Mouse (Mus musculus): ENCODE data around the gene Kcng3. TPM values are rescaled to one million over a fixed set of nuclear protein-coding genes. Genes with fewer than 3 reads are reported as not detected.

The Kcng3 gene
- polyA plus RNA-seq, 1 experiment from 2014 or later = not detected

DNA sequence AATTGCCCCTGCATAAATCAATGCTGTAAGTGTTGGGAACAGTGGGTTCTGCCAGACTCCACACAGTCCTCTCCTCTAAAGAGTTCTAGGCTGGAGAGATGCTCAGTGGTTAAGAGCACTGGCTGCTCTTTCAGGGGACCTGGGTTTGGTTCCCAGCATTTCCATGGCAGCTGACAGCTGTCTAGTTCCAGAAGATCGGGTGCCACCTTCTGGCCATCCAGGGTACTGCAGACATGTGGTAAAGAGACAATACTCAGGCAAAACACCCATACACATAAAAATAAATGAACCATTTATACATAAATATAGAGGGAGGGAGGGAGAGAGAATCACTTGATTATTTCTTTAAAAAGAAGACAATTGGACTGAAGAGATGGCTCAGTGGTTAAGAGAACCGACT is 5.7 kb upstream of the Kcng3 start:
- Histone ChIP-seq H3K4me1 (replicated peaks; ENCODE audit: control insufficient read depth, insufficient read depth, low read length) (peaks cover 7% of the 10 kb centered on the region), H3K27me3 (ENCODE audit: control insufficient read depth, insufficient read depth, low read length) (peaks cover 22% of the 10 kb centered on the region), H3K4me3 (ENCODE audit: low read depth, low read length) (no peak overlapping the region), H3K27ac (ENCODE audit: low read depth, low read length) (no peak overlapping the region), H3K9me3 (ENCODE audit: control insufficient read depth, low read length) (no peaks in the 10 kb centered on the region; the same call in 1 of the 2 replicates), H3K9ac (ENCODE audit: low read length) (no peak overlapping the region), H3K36me3 (ENCODE audit: control insufficient read depth, insufficient read depth, low read length) (no peaks in the 10 kb centered on the region), H3K4me2 (ENCODE audit: low read depth, low read length, severe bottlenecking) (no peak overlapping the region)
- no peak for ATAC-seq (replicated peaks; ENCODE audit: low FRiP score)
- WGBS = 76% methylated on average over 2 of the region's 2 CpGs
- peak; percentile 59 for DNase-seq (ENCODE audit: low spot score)

DNA sequence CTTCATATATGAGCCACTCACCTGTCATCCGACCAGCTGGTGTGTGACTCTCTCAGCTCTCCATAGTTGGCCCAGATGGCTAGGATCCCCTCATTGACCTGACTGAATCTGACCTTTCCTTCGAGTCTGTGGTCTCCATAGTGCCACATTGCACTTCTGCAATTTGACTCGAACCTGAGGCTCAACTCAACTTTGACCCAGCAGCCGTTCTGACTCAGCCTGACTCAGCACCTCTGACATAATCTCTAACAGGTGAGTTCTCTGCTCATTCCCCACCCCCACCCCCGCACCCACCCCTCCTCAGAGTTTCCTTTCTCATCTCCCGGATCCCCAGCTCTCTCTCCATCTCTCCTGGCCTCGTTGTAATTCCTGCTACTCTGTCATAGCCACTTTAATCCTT is 4.7 kb upstream of the Kcng3 start:
- Histone ChIP-seq H3K4me2 (ENCODE audit: low read depth, low read length, severe bottlenecking) (no peak overlapping the region), H3K4me1 (replicated peaks; ENCODE audit: control insufficient read depth, insufficient read depth, low read length) (peaks cover 16% of the 10 kb centered on the region), H3K9me3 (ENCODE audit: control insufficient read depth, low read length) (no peaks in the 10 kb centered on the region; the same call in 1 of the 2 replicates), H3K4me3 (ENCODE audit: low read depth, low read length) (no peak overlapping the region), H3K9ac (ENCODE audit: low read length) (no peak overlapping the region), H3K27ac (ENCODE audit: low read depth, low read length) (no peak overlapping the region), H3K27me3 (ENCODE audit: control insufficient read depth, insufficient read depth, low read length) (peaks cover 31% of the 10 kb centered on the region), H3K36me3 (ENCODE audit: control insufficient read depth, insufficient read depth, low read length) (no peaks in the 10 kb centered on the region)
- DNase-seq (ENCODE audit: low spot score) (no peak), ATAC-seq (replicated peaks; ENCODE audit: low FRiP score) (no peak)
- 83% methylated on average over 7 of the region's 7 CpGs for WGBS

DNA sequence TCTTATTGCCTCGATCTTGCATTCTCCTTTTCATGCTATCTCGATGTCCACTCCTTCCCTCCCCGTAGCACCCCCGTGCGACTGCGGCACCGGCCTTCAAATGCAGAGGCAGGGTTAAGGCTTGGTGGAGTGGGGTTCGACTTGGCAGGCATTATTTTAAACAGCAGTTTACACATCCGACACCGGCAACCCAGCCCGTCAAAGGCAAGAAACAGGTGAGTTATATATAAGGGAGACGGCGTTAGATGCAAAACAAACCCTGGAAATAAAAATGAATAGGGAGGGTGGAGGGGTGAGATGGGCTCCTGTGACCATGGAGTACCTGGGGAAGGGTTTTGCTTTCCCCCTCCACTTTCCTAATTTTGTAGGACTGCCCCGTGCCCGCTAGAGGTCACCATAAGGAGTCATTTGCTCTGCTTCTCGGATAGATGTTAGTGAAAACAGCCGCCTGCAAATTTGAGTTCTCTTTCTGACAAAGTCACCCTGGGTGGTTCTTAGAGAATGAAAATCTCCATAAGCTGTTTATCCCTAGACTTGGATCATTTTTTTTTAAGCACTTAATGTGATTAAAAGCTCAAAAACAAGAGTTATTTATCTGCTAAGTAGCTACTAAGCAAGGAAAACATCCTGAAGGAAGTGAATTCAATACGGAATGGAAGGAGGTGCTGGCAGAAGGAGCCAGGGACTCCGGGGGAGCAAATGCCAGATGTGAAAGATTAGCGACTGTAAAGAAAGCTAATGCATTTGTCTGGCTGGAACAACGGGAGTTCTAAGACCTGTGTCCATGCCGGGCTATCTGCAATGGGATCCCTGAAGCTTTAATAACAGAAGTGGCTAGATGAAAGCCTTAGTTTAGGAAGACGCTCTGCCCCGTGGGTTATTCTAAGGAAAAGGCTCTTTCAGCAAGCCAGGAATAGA is 1.2 kb upstream of the Kcng3 start:
- Histone ChIP-seq H3K9ac (ENCODE audit: low read length) (no peak overlapping the region), H3K4me2 (ENCODE audit: low read depth, low read length, severe bottlenecking) (peak overlapping the region; percentile 81), H3K36me3 (ENCODE audit: control insufficient read depth, insufficient read depth, low read length) (no peaks in the 10 kb centered on the region), H3K4me3 (ENCODE audit: low read depth, low read length) (peak overlapping the region; percentile 48), H3K9me3 (ENCODE audit: control insufficient read depth, low read length) (no peaks in the 10 kb centered on the region; the same call in 1 of the 2 replicates), H3K27ac (ENCODE audit: low read depth, low read length) (no peak overlapping the region), H3K27me3 (ENCODE audit: control insufficient read depth, insufficient read depth, low read length) (peaks cover 63% of the 10 kb centered on the region), H3K4me1 (replicated peaks; ENCODE audit: control insufficient read depth, insufficient read depth, low read length) (peaks cover 19% of the 10 kb centered on the region)
- DNase-seq (ENCODE audit: low spot score) (peak; percentile 81), ATAC-seq (replicated peaks; ENCODE audit: low FRiP score) (0 out of 2 replicates have a peak, but pooled peaks have one; percentile 13)
- WGBS = 1% methylated on average over 24 of the region's 24 CpGs

DNA sequence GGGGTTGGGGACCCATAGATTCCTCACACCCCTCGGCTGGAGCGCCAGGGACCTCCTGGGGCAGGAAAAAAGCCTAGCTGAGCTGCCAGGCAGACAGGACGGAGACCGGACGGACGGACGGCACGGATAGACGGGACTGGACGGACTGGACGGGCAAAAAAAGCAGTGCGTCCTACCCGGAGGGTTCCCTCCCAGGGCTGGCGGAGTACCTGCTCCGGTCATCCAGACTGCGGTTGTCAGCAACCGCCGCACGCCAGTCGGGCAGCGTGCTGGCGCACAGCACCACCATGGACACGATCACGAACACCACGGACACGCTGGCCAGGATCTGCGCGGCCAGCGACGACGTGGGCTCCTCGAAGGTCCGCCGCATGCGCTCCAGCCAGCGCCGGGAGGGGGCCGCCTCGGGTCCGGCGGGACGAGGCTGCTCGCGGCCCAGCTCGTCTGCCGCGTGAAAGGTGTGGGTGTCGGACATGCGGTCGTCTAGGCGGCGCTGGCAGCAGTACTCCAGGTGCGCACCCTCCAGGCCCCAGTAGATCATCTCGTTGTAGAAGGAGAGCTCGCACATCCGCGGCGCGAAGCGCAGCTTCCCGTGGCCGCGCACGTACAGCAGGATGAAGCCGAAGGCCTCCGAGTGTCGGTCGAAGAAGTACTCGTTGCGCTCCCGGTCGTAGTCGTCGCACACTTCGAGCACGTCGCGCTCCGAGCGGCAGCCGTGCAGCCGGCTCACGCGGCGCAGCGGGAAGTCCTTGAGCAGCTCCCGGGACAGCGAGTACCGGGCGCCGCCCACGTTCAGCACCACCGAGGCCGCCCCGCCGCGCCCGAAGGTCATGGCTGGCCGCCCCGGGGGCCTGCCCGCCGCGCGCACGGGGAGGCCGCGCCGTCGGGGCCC is 662 bp downstream of the Kcng3 start:
- ATAC-seq (replicated peaks; ENCODE audit: low FRiP score) (peak; percentile 29), DNase-seq (ENCODE audit: low spot score) (peak; percentile 63)
- 3% methylated on average over 99 of the region's 109 CpGs for WGBS
- peak overlapping the region; percentile 81 for H3K4me2 ChIP-seq (ENCODE audit: low read depth, low read length, severe bottlenecking)
- peaks cover 66% of the 10 kb centered on the region for H3K27me3 ChIP-seq (ENCODE audit: control insufficient read depth, insufficient read depth, low read length)
- H3K36me3 ChIP-seq (ENCODE audit: control insufficient read depth, insufficient read depth, low read length) = no peaks in the 10 kb centered on the region
- no peak overlapping the region for H3K27ac ChIP-seq (ENCODE audit: low read depth, low read length)
- peaks cover 19% of the 10 kb centered on the region for H3K4me1 ChIP-seq (replicated peaks; ENCODE audit: control insufficient read depth, insufficient read depth, low read length)
- H3K4me3 ChIP-seq (ENCODE audit: low read depth, low read length) = peak overlapping the region; percentile 48
- peak overlapping the region; percentile 35 for H3K9ac ChIP-seq (ENCODE audit: low read length)
- H3K9me3 ChIP-seq (ENCODE audit: control insufficient read depth, low read length) = no peaks in the 10 kb centered on the region

DNA sequence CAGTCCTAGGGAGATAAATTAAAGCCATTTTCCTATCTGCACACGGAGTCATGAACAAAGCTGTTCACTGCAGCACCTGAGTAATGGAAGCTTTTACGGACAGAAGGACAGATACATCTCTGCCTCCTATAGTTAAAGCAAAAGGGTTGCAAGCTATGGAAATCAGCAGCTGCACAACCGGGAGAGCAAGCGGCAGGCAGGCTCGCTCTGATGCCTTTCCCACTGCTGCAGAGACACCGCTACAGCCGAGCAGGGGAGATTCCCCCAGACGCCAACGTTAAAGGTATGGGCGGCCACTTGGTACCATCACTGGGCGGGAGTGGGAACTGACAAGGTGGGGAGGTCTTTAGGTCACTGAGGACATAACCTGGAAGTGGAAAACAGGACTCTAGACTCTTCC is 17.8 kb downstream of the Kcng3 start:
- H3K27ac ChIP-seq (ENCODE audit: low read depth, low read length) = no peak overlapping the region
- no peaks in the 10 kb centered on the region for H3K27me3 ChIP-seq (ENCODE audit: control insufficient read depth, insufficient read depth, low read length)
- H3K4me2 ChIP-seq (ENCODE audit: low read depth, low read length, severe bottlenecking) = no peak overlapping the region
- no peak for ATAC-seq (replicated peaks; ENCODE audit: low FRiP score)
- no peak overlapping the region for H3K4me3 ChIP-seq (ENCODE audit: low read depth, low read length)
- H3K9me3 ChIP-seq (ENCODE audit: control insufficient read depth, low read length) = no peaks in the 10 kb centered on the region
- no peak overlapping the region for H3K9ac ChIP-seq (ENCODE audit: low read length)
- no peaks in the 10 kb centered on the region for H3K4me1 ChIP-seq (replicated peaks; ENCODE audit: control insufficient read depth, insufficient read depth, low read length)
- whole genome bisulfite sequencing = 54% methylated on average over 11 of the region's 11 CpGs
- no peak for DNase-seq (ENCODE audit: low spot score)
- no peaks in the 10 kb centered on the region for H3K36me3 ChIP-seq (ENCODE audit: control insufficient read depth, insufficient read depth, low read length)

DNA sequence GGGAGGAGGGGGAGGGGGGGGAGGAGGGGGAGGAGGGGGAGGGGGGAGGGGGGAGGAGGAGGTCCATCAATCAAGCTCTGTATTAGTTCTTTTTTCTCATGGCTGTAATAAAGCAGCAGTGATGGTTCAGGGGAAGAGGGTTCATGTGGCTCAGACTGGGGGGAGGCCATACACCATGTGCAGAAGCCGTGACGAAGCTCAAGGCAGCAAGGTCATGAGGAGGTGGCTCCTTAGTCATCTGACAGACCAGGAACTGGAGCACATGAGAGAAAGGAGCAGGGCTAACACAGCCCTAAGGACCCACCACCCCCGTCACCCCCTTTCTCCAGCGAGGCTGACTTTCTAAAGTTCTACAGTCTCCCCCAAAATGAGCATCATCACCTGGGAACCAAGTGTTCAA is 22.2 kb downstream of the Kcng3 start:
- ATAC-seq (replicated peaks; ENCODE audit: low FRiP score) (no peak), DNase-seq (ENCODE audit: low spot score) (no peak)
- no peak overlapping the region for H3K4me2 ChIP-seq (ENCODE audit: low read depth, low read length, severe bottlenecking)
- H3K4me1 ChIP-seq (replicated peaks; ENCODE audit: control insufficient read depth, insufficient read depth, low read length) = no peaks in the 10 kb centered on the region
- H3K4me3 ChIP-seq (ENCODE audit: low read depth, low read length) = no peak overlapping the region
- H3K36me3 ChIP-seq (ENCODE audit: control insufficient read depth, insufficient read depth, low read length) = no peaks in the 10 kb centered on the region
- no peaks in the 10 kb centered on the region for H3K9me3 ChIP-seq (ENCODE audit: control insufficient read depth, low read length)
- no peak overlapping the region for H3K27ac ChIP-seq (ENCODE audit: low read depth, low read length)
- WGBS = 83% methylated on average over 4 of the region's 4 CpGs
- H3K27me3 ChIP-seq (ENCODE audit: control insufficient read depth, insufficient read depth, low read length) = no peaks in the 10 kb centered on the region
- no peak overlapping the region for H3K9ac ChIP-seq (ENCODE audit: low read length)

DNA sequence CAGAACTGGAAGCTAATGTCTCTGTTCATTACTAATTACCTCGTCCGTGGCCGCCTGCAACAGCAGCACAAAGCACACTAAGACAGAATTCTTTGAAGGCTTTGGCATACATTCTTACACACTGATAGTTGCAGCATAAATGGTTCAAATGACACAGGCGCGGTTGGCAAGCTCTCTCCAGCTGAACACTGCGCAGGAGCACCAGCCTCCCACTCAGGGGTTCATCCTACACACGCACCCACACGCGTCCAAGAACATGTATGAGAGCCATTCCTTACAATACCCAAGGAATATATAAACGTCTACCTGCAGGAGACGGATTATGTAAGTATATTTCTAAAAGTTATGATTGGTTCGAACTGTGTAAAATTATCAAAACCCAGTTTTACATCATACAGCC is 30.7 kb downstream of the Kcng3 start:
- no peak overlapping the region for H3K4me2 ChIP-seq (ENCODE audit: low read depth, low read length, severe bottlenecking)
- no peaks in the 10 kb centered on the region for H3K4me1 ChIP-seq (replicated peaks; ENCODE audit: control insufficient read depth, insufficient read depth, low read length)
- H3K27me3 ChIP-seq (ENCODE audit: control insufficient read depth, insufficient read depth, low read length) = no peaks in the 10 kb centered on the region
- no peaks in the 10 kb centered on the region for H3K36me3 ChIP-seq (ENCODE audit: control insufficient read depth, insufficient read depth, low read length)
- ATAC-seq (replicated peaks; ENCODE audit: low FRiP score) (no peak), DNase-seq (ENCODE audit: low spot score) (no peak)
- WGBS = 86% methylated on average over 12 of the region's 12 CpGs
- no peak overlapping the region for H3K9ac ChIP-seq (ENCODE audit: low read length)
- H3K9me3 ChIP-seq (ENCODE audit: control insufficient read depth, low read length) = no peaks in the 10 kb centered on the region
- no peak overlapping the region for H3K4me3 ChIP-seq (ENCODE audit: low read depth, low read length)
- no peak overlapping the region for H3K27ac ChIP-seq (ENCODE audit: low read depth, low read length)

DNA sequence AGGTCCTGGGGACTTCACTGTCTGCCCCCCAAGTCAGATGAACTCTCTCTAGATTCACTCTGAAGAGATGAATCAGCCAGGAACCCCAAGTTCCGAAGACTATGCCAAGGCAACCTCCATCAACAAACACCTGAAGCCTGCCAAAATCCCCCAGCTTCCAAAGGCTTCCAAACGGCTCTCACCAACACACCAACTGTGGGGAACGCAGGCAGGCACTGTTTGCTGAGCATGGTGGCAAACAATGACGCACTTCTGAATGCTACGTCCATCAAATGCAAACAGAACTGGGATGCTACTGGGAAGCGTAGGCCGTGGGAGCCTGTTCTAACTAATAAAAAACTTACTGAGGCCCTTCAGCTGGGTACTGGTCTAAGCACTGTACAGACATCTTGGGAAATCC is 35.7 kb downstream of the Kcng3 start:
- ATAC-seq (replicated peaks; ENCODE audit: low FRiP score) (no peak), DNase-seq (ENCODE audit: low spot score) (no peak)
- Histone ChIP-seq H3K4me2 (ENCODE audit: low read depth, low read length, severe bottlenecking) (no peak overlapping the region), H3K9ac (ENCODE audit: low read length) (no peak overlapping the region), H3K36me3 (ENCODE audit: control insufficient read depth, insufficient read depth, low read length) (no peaks in the 10 kb centered on the region), H3K4me3 (ENCODE audit: low read depth, low read length) (no peak overlapping the region), H3K27me3 (ENCODE audit: control insufficient read depth, insufficient read depth, low read length) (no peaks in the 10 kb centered on the region), H3K4me1 (replicated peaks; ENCODE audit: control insufficient read depth, insufficient read depth, low read length) (no peaks in the 10 kb centered on the region), H3K9me3 (ENCODE audit: control insufficient read depth, low read length) (no peaks in the 10 kb centered on the region), H3K27ac (ENCODE audit: low read depth, low read length) (no peak overlapping the region)
- 87% methylated on average over 7 of the region's 7 CpGs for WGBS

All from forebrain, embryonic 11.5 days (tissue).